Mouse (Mus musculus) urinary bladder, postnatal 0 days (tissue): ENCODE results near the gene Ctbp1. TPM values are rescaled to one million over a fixed set of nuclear protein-coding genes. Genes with fewer than 3 reads are reported as not detected.

Experiments
- polyA plus RNA-seq: library from polyadenylated mRNA; unstranded; fragments of >200 nt; fragmentation: Nextera tagmentation; extraction: Ambion mirVana; gene quantifications from 2 replicates; pipeline ENCODE4 v1.2.1, GENCODE M21; 2015

The Ctbp1 gene
- 173 and 181 TPM in 2 replicates for polyA plus RNA-seq

DNA sequence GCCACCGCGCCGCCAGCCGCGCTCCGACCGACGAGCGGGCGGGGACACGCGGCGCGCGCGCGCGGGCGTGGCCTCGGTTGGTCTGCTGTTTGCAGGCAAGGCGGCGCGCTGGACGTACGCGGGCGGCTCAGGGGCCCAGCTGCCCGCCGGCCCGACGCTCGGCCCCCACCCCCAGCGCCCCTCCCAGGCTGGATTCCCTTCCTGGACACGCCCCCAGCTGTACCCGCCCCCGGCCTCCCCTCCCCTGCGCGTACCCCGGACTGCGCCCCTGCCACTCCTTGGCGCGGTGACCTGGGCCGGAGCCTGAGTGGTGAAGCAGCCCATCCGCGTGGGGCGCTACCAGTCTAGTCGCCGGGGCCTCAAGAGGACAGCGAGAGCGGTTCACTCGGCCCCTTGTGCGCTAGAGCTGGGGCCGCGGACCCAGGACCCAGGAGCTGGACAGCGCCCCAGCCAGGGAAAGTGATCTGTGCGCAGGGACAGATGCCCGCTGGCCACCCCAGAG lies at the start of gene Ctbp1:
Gene Ctbp1, minus strand, starts transcription at position 42 of the 502 bp plus-strand sequence.

DNA sequence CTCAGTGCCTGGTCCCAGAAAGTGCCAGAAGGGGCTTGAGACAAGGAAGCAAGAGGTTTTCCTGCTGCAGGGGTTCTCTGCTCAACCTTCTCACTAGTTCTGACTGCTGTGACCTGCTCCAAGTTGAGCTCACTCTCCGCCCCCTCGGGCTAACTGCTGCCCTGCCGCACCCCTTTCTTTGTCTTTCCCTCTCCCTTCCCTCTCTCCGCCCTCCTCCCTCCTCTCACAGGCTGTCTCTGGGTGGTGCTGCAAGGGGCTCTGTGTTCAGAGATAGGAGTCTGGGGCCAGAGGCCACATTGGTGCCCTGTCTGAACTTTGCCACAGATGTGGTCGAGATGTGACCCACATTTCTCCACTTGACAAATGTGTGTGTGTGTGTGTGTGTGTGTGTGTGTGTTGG lies 56.7 kb downstream of the Ctbp1 start, which contains the start of gene Spon2:
Gene Spon2, minus strand, starts transcription at position 375 of the 400 bp plus-strand sequence.

Other genes with a start within 250 kb of the Ctbp1 start
- gene Slc5a1, start 170.8 kb downstream of the Ctbp1 start, polyA plus RNA-seq: 0.19 and 0.21 TPM in 2 replicates
- gene Spon2, start 56.5 kb downstream of the Ctbp1 start, polyA plus RNA-seq: 102 and 113 TPM in 2 replicates
- 101 and 107 TPM in 2 replicates for gene Maea, start 60.5 kb upstream of the Ctbp1 start, polyA plus RNA-seq
- gene Uvssa, start 103.6 kb upstream of the Ctbp1 start, polyA plus RNA-seq: 5.0 and 5.2 TPM in 2 replicates
- not detected in 2 replicates for gene Nkx1-1, start 159.0 kb upstream of the Ctbp1 start, polyA plus RNA-seq